Mouse (Mus musculus): Measurements from ENCODE around the gene Actb. TPM values are rescaled to one million over a fixed set of nuclear protein-coding genes. Genes with fewer than 3 reads are reported as not detected.

Actb gene
- polyA plus RNA-seq, 1 experiment: 1,383 TPM

GRCm38 (mm10) chr5:142880806-142881516 lies 25.6 kb downstream of the Actb start:
- TF ChIP-seq POLR2A (IDR thresholded peaks at IDR 0.05; ENCODE audit: control insufficient read depth, low read depth, low read length): no peak
- H3K27ac ChIP-seq (ENCODE audit: control insufficient read depth, insufficient read depth, low read depth, low read length): peak overlapping the region; percentile 12

GRCm38 (mm10) chr5:142880246-142880645 lies 26.3 kb downstream of the Actb start:
- Histone ChIP-seq H3K4me3 (ENCODE audit: control insufficient read depth, low read depth, low read length) (no peak overlapping the region), H3K36me3 (ENCODE audit: control insufficient read depth, insufficient read depth, low read length) (no peaks in the 10 kb centered on the region; the same call in 1 of the 2 replicates), H3K4me1 (ENCODE audit: control insufficient read depth, insufficient read depth, low read length) (no peaks in the 10 kb centered on the region; the same call in 1 of the 2 replicates), H3K27me3 (ENCODE audit: control insufficient read depth, insufficient read depth, low read length) (no peaks in the 10 kb centered on the region), H3K27ac (ENCODE audit: control insufficient read depth, insufficient read depth, low read depth, low read length) (no peak overlapping the region)
- 0 out of 2 replicates have a peak, but pooled peaks have one; percentile 2 for TF ChIP-seq CTCF (IDR thresholded peaks at IDR 0.05; ENCODE audit: control insufficient read depth, insufficient read depth, insufficient replicate concordance, low read depth, low read length)
- TF ChIP-seq POLR2A (IDR thresholded peaks at IDR 0.05; ENCODE audit: control insufficient read depth, low read depth, low read length): no peak

More at GRCm38 (mm10) chr5:142880806-142881516, 25.6 kb downstream of the Actb start:
- no peak overlapping the region for H3K4me3 ChIP-seq (ENCODE audit: control insufficient read depth, low read depth, low read length)
- H3K27me3 ChIP-seq (ENCODE audit: control insufficient read depth, insufficient read depth, low read length): no peaks in the 10 kb centered on the region
- no peaks in the 10 kb centered on the region for H3K36me3 ChIP-seq (ENCODE audit: control insufficient read depth, insufficient read depth, low read length)
- H3K4me1 ChIP-seq (ENCODE audit: control insufficient read depth, insufficient read depth, low read length): no peaks in the 10 kb centered on the region; the same call in 1 of the 2 replicates

- no peak overlapping the region for H3K27ac ChIP-seq (ENCODE audit: control insufficient read depth, insufficient read depth, low read depth, low read length)
- H3K36me3 ChIP-seq (ENCODE audit: control insufficient read depth, insufficient read depth, low read length): no peaks in the 10 kb centered on the region; the same call in 1 of the 2 replicates
- H3K4me1 ChIP-seq (ENCODE audit: control insufficient read depth, insufficient read depth, low read length): no peaks in the 10 kb centered on the region; the same call in 1 of the 2 replicates
- H3K4me3 ChIP-seq (ENCODE audit: control insufficient read depth, low read depth, low read length): no peak overlapping the region
- TF ChIP-seq CTCF (IDR thresholded peaks at IDR 0.05; ENCODE audit: control insufficient read depth, insufficient read depth, insufficient replicate concordance, low read depth, low read length) (peak; percentile 89; the same call in 1 of the 2 replicates), POLR2A (IDR thresholded peaks at IDR 0.05; ENCODE audit: control insufficient read depth, low read depth, low read length) (no peak)
- no peaks in the 10 kb centered on the region for H3K27me3 ChIP-seq (ENCODE audit: control insufficient read depth, insufficient read depth, low read length)
Measured at GRCm38 (mm10) chr5:142879318-142880175, 27.0 kb downstream of the Actb start.

- no peak overlapping the region for H3K27ac ChIP-seq (ENCODE audit: control insufficient read depth, insufficient read depth, low read depth, low read length)
- no peaks in the 10 kb centered on the region; the same call in 1 of the 2 replicates for H3K36me3 ChIP-seq (ENCODE audit: control insufficient read depth, insufficient read depth, low read length)
- H3K4me1 ChIP-seq (ENCODE audit: control insufficient read depth, insufficient read depth, low read length): no peaks in the 10 kb centered on the region; the same call in 1 of the 2 replicates
- no peak overlapping the region for H3K4me3 ChIP-seq (ENCODE audit: control insufficient read depth, low read depth, low read length)
- no peak for TF ChIP-seq CTCF (IDR thresholded peaks at IDR 0.05; ENCODE audit: control insufficient read depth, insufficient read depth, insufficient replicate concordance, low read depth, low read length)
- no peak for TF ChIP-seq POLR2A (IDR thresholded peaks at IDR 0.05; ENCODE audit: control insufficient read depth, low read depth, low read length)
- H3K27me3 ChIP-seq (ENCODE audit: control insufficient read depth, insufficient read depth, low read length): no peaks in the 10 kb centered on the region
Measured at GRCm38 (mm10) chr5:142878570-142878969, 28.0 kb downstream of the Actb start.

- H3K27ac ChIP-seq (ENCODE audit: control insufficient read depth, insufficient read depth, low read depth, low read length): no peak overlapping the region
- TF ChIP-seq POLR2A (IDR thresholded peaks at IDR 0.05; ENCODE audit: control insufficient read depth, low read depth, low read length) (no peak), CTCF (IDR thresholded peaks at IDR 0.05; ENCODE audit: control insufficient read depth, insufficient read depth, insufficient replicate concordance, low read depth, low read length) (peak; percentile 93)
- H3K4me1 ChIP-seq (ENCODE audit: control insufficient read depth, insufficient read depth, low read length): no peaks in the 10 kb centered on the region; the same call in 1 of the 2 replicates
Measured at GRCm38 (mm10) chr5:142877337-142878280, 28.9 kb downstream of the Actb start.

GRCm38 (mm10) chr5:142876896-142877295 lies 29.7 kb downstream of the Actb start:
- Histone ChIP-seq H3K4me1 (ENCODE audit: control insufficient read depth, insufficient read depth, low read length) (no peaks in the 10 kb centered on the region), H3K27ac (ENCODE audit: control insufficient read depth, insufficient read depth, low read depth, low read length) (no peak overlapping the region), H3K4me3 (ENCODE audit: control insufficient read depth, low read depth, low read length) (no peak overlapping the region), H3K36me3 (ENCODE audit: control insufficient read depth, insufficient read depth, low read length) (no peaks in the 10 kb centered on the region; the same call in 1 of the 2 replicates), H3K27me3 (ENCODE audit: control insufficient read depth, insufficient read depth, low read length) (no peaks in the 10 kb centered on the region)
- TF ChIP-seq POLR2A (IDR thresholded peaks at IDR 0.05; ENCODE audit: control insufficient read depth, low read depth, low read length) (no peak), CTCF (IDR thresholded peaks at IDR 0.05; ENCODE audit: control insufficient read depth, insufficient read depth, insufficient replicate concordance, low read depth, low read length) (no peak)

More at GRCm38 (mm10) chr5:142877337-142878280, 28.9 kb downstream of the Actb start:
- Histone ChIP-seq H3K36me3 (ENCODE audit: control insufficient read depth, insufficient read depth, low read length) (no peaks in the 10 kb centered on the region; the same call in 1 of the 2 replicates), H3K27me3 (ENCODE audit: control insufficient read depth, insufficient read depth, low read length) (no peaks in the 10 kb centered on the region), H3K4me3 (ENCODE audit: control insufficient read depth, low read depth, low read length) (no peak overlapping the region)

All from testis, adult 2 months (tissue).